15 mouse cellular contexts compared by ENCODE assay signal in genomic region chr8:71383860-71384259, GRCm38 (mm10). TPM values are rescaled to one million over a fixed set of nuclear protein-coding genes. Genes with fewer than 3 reads are reported as not detected.
DNase-seq lines count a peak whose midpoint lies in the region; ATAC-seq lines count a peak whose summit lies in the region.
"Had no signal": no experiment of that assay in that cellular context is flagged by ENCODE, and none has a peak within 500 bp of the region (broad histone marks: within the 10 kb centered on the region; RNA-seq: fewer than 3 reads in every experiment).

No protein-coding gene starts in this region.

- H3K9ac ChIP-seq in heart, embryonic 11.5 days (ENCODE audit: low read depth, low read length) = no peak overlapping the region
- H3K9ac ChIP-seq in midbrain, embryonic 11.5 days (ENCODE audit: low read length) = no peak overlapping the region
- H3K9ac ChIP-seq in midbrain, embryonic 14.5 days (replicated peaks; ENCODE audit: low read length) = no peak overlapping the region
- H3K9ac ChIP-seq in liver, embryonic 12.5 days = no peak overlapping the region
- H3K9ac ChIP-seq in stomach, embryonic 16.5 days (ENCODE audit: low read length) = peak overlapping the region; percentile 81
- H3K9ac ChIP-seq: forebrain, embryonic 15.5 days had no signal

- H3K27me3 ChIP-seq in heart, embryonic 10.5 days (ENCODE audit: insufficient read depth, poor library complexity, severe bottlenecking) = no peaks in the 10 kb centered on the region
- no peaks in the 10 kb centered on the region for H3K27me3 ChIP-seq in heart, embryonic 11.5 days (ENCODE audit: control insufficient read depth, insufficient read depth, low read length)
- no peaks in the 10 kb centered on the region for H3K27me3 ChIP-seq in midbrain, embryonic 11.5 days (ENCODE audit: control insufficient read depth, insufficient read depth, low read length)
- no peaks in the 10 kb centered on the region for H3K27me3 ChIP-seq in midbrain, embryonic 14.5 days (ENCODE audit: control insufficient read depth, insufficient read depth, low read length)
- H3K27me3 ChIP-seq in liver, embryonic 12.5 days (replicated peaks) = peaks cover 44% of the 10 kb centered on the region
- H3K27me3 ChIP-seq in stomach, embryonic 16.5 days (ENCODE audit: control insufficient read depth, insufficient read depth, low read length) = no peaks in the 10 kb centered on the region
- H3K27me3 ChIP-seq: embryonic facial prominence, embryonic 12.5 days; Patski had no signal

- 64% methylated on average over 3 of the region's 3 CpGs for WGBS in heart, embryonic 10.5 days
- WGBS in heart, embryonic 11.5 days (ENCODE audit: insufficient replicate concordance) = 55% methylated on average over 3 of the region's 3 CpGs
- 35% methylated on average over 3 of the region's 3 CpGs for WGBS in midbrain, embryonic 11.5 days
- WGBS in midbrain, embryonic 14.5 days = 42% methylated on average over 3 of the region's 3 CpGs
- WGBS in liver, embryonic 12.5 days (ENCODE audit: insufficient replicate concordance) = 37% methylated on average over 2 of the region's 3 CpGs
- WGBS in stomach, embryonic 16.5 days = 33% methylated on average over 3 of the region's 3 CpGs

- DNase-seq in heart, embryonic 10.5 days (ENCODE audit: low spot score) = no peak
- peak; percentile 82 for DNase-seq in midbrain, embryonic 11.5 days (ENCODE audit: low spot score, missing footprints)
- no peak for DNase-seq in midbrain, embryonic 14.5 days
- DNase-seq in adrenal gland, postnatal 14 days = no peak
- DNase-seq in urinary bladder, adult 2 months (ENCODE audit: low spot score) = no peak
- DNase-seq: cerebellum, adult 11 months; right cerebral cortex, postnatal 4 days; thymus, adult 18-20 months had no signal

- H3K36me3 ChIP-seq in heart, embryonic 10.5 days = peaks cover 6% of the 10 kb centered on the region
- no peaks in the 10 kb centered on the region for H3K36me3 ChIP-seq in heart, embryonic 11.5 days (ENCODE audit: control insufficient read depth, insufficient read depth, low read length)
- H3K36me3 ChIP-seq in midbrain, embryonic 11.5 days (ENCODE audit: control insufficient read depth, insufficient read depth, low read length) = no peaks in the 10 kb centered on the region
- H3K36me3 ChIP-seq in midbrain, embryonic 14.5 days (ENCODE audit: control insufficient read depth, insufficient read depth, low read length) = no peaks in the 10 kb centered on the region
- no peaks in the 10 kb centered on the region for H3K36me3 ChIP-seq in liver, embryonic 12.5 days
- no peaks in the 10 kb centered on the region for H3K36me3 ChIP-seq in stomach, embryonic 16.5 days (ENCODE audit: control insufficient read depth, insufficient read depth, low read length)
- H3K36me3 ChIP-seq: embryonic facial prominence, embryonic 12.5 days; forebrain, embryonic 15.5 days had no signal

- H3K9me3 ChIP-seq in heart, embryonic 10.5 days = no peaks in the 10 kb centered on the region
- no peaks in the 10 kb centered on the region for H3K9me3 ChIP-seq in heart, embryonic 11.5 days (replicated peaks; ENCODE audit: control insufficient read depth, low read length)
- no peaks in the 10 kb centered on the region for H3K9me3 ChIP-seq in midbrain, embryonic 11.5 days (ENCODE audit: control insufficient read depth, low read length)
- H3K9me3 ChIP-seq in midbrain, embryonic 14.5 days (ENCODE audit: control insufficient read depth, low read length) = no peaks in the 10 kb centered on the region
- H3K9me3 ChIP-seq in liver, embryonic 12.5 days (replicated peaks) = no peaks in the 10 kb centered on the region
- H3K9me3 ChIP-seq in stomach, embryonic 16.5 days (replicated peaks; ENCODE audit: control insufficient read depth, low read length) = no peaks in the 10 kb centered on the region
- H3K9me3 ChIP-seq: embryonic facial prominence, embryonic 12.5 days; forebrain, embryonic 15.5 days had no signal

- no peak for ATAC-seq in heart, embryonic 11.5 days (replicated peaks; ENCODE audit: insufficient number of reproducible peaks, low FRiP score, low TSS enrichment)
- no peak for ATAC-seq in midbrain, embryonic 11.5 days (ENCODE audit: low FRiP score)
- no peak for ATAC-seq in midbrain, embryonic 14.5 days (ENCODE audit: low FRiP score, low TSS enrichment)
- ATAC-seq in liver, embryonic 12.5 days = no peak
- ATAC-seq in stomach, embryonic 16.5 days (ENCODE audit: insufficient read depth, low FRiP score) = no peak
- ATAC-seq: forebrain, embryonic 15.5 days; Patski had no signal

- H3K27ac ChIP-seq in heart, embryonic 10.5 days = peak overlapping the region; percentile 98; the same call in 1 of the 2 replicates
- no peak overlapping the region for H3K27ac ChIP-seq in heart, embryonic 11.5 days (ENCODE audit: low read depth, low read length)
- peak overlapping the region; percentile 91 for H3K27ac ChIP-seq in midbrain, embryonic 11.5 days (ENCODE audit: low read depth, low read length)
- no peak overlapping the region for H3K27ac ChIP-seq in midbrain, embryonic 14.5 days (replicated peaks; ENCODE audit: low read depth, low read length)
- peak overlapping the region; percentile 69 for H3K27ac ChIP-seq in liver, embryonic 12.5 days
- peak overlapping the region; percentile 98 for H3K27ac ChIP-seq in stomach, embryonic 16.5 days (ENCODE audit: low read length)
- H3K27ac ChIP-seq: forebrain, embryonic 15.5 days had no signal

- peaks cover 37% of the 10 kb centered on the region for H3K4me1 ChIP-seq in heart, embryonic 10.5 days
- H3K4me1 ChIP-seq in heart, embryonic 11.5 days (ENCODE audit: control insufficient read depth, insufficient read depth, low read length) = peaks cover 17% of the 10 kb centered on the region
- H3K4me1 ChIP-seq in midbrain, embryonic 11.5 days (ENCODE audit: control insufficient read depth, insufficient read depth, low read length) = peaks cover 28% of the 10 kb centered on the region
- H3K4me1 ChIP-seq in midbrain, embryonic 14.5 days (ENCODE audit: control insufficient read depth, insufficient read depth, low read length) = peaks cover 40% of the 10 kb centered on the region
- peaks cover 44% of the 10 kb centered on the region for H3K4me1 ChIP-seq in liver, embryonic 12.5 days
- peaks cover 28% of the 10 kb centered on the region for H3K4me1 ChIP-seq in stomach, embryonic 16.5 days (ENCODE audit: control insufficient read depth, insufficient read depth, low read length)

- H3K4me3 ChIP-seq in heart, embryonic 10.5 days = no peak overlapping the region
- H3K4me3 ChIP-seq in heart, embryonic 11.5 days (ENCODE audit: low read depth, low read length) = no peak overlapping the region
- H3K4me3 ChIP-seq in midbrain, embryonic 11.5 days (ENCODE audit: low read depth, low read length) = no peak overlapping the region
- H3K4me3 ChIP-seq in midbrain, embryonic 14.5 days (replicated peaks; ENCODE audit: low read depth, low read length) = no peak overlapping the region
- no peak overlapping the region for H3K4me3 ChIP-seq in liver, embryonic 12.5 days
- H3K4me3 ChIP-seq in stomach, embryonic 16.5 days (replicated peaks; ENCODE audit: low read length) = no peak overlapping the region
- H3K4me3 ChIP-seq: embryonic facial prominence, embryonic 12.5 days; forebrain, embryonic 15.5 days had no signal

- no peak overlapping the region for H3K4me2 ChIP-seq in heart, embryonic 11.5 days
- H3K4me2 ChIP-seq in midbrain, embryonic 11.5 days = no peak overlapping the region
- H3K4me2 ChIP-seq in midbrain, embryonic 14.5 days (ENCODE audit: low read length) = no peak overlapping the region
- peak overlapping the region; percentile 95 for H3K4me2 ChIP-seq in liver, embryonic 12.5 days
- H3K4me2 ChIP-seq in stomach, embryonic 16.5 days (ENCODE audit: low read depth, low read length) = 0 out of 2 replicates have a peak overlapping the region, but pooled peaks have one; percentile 98
- H3K4me2 ChIP-seq: embryonic facial prominence, embryonic 12.5 days; forebrain, embryonic 15.5 days had no signal

RNA-seq across cellular contexts. Expression of gene Nr2f6, which starts 2.1 kb away (rescaled TPM):
- 48.4 and 79.0 TPM in 2 replicates for polyA plus RNA-seq in heart, embryonic 10.5 days (2016; fragmentation: Nextera tagmentation; extraction: Ambion mirVana)
- polyA plus RNA-seq in heart, embryonic 11.5 days (2014; fragmentation: Nextera tagmentation; extraction: Ambion mirVana) = 45.7 and 47.2 TPM in 2 replicates
- polyA plus RNA-seq in midbrain, embryonic 11.5 days (2014; fragmentation: Nextera tagmentation; extraction: Ambion mirVana) = 62.6 and 73.0 TPM in 2 replicates
- 24.9 and 29.4 TPM in 2 replicates for polyA plus RNA-seq in midbrain, embryonic 14.5 days (2014; fragmentation: Nextera tagmentation; extraction: Ambion mirVana)
- 35.3 and 38.8 TPM in 2 replicates for polyA plus RNA-seq in liver, embryonic 12.5 days (2016; fragmentation: Nextera tagmentation; extraction: Ambion mirVana)
- 17.3 and 24.1 TPM in 2 replicates for polyA plus RNA-seq in stomach, embryonic 16.5 days (2015; fragmentation: Nextera tagmentation; extraction: Ambion mirVana)
- total RNA-seq in adrenal gland, postnatal 14 days (2021) = 61.1 and 65.7 TPM in 2 replicates
- polyA plus RNA-seq in urinary bladder, adult 2 months (2012; rRNA removed) = 65.7 and 75.0 TPM in 2 replicates

RNA-seq across cellular contexts. Expression of gene Ushbp1, which starts 11.7 kb away (rescaled TPM):
- 6.1 and 7.9 TPM in 2 replicates for polyA plus RNA-seq in heart, embryonic 10.5 days (2016; fragmentation: Nextera tagmentation; extraction: Ambion mirVana)
- 3.0 and 4.3 TPM in 2 replicates for polyA plus RNA-seq in heart, embryonic 11.5 days (2014; fragmentation: Nextera tagmentation; extraction: Ambion mirVana)
- 2.4 and 3.3 TPM in 2 replicates for polyA plus RNA-seq in midbrain, embryonic 11.5 days (2014; fragmentation: Nextera tagmentation; extraction: Ambion mirVana)
- polyA plus RNA-seq in midbrain, embryonic 14.5 days (2014; fragmentation: Nextera tagmentation; extraction: Ambion mirVana) = 3.5 and 5.7 TPM in 2 replicates
- 3.6 and 4.0 TPM in 2 replicates for polyA plus RNA-seq in liver, embryonic 12.5 days (2016; fragmentation: Nextera tagmentation; extraction: Ambion mirVana)
- 12.7 and 12.8 TPM in 2 replicates for polyA plus RNA-seq in stomach, embryonic 16.5 days (2015; fragmentation: Nextera tagmentation; extraction: Ambion mirVana)
- total RNA-seq in adrenal gland, postnatal 14 days (2021) = 30.9 and 37.6 TPM in 2 replicates
- 22.0 and 23.9 TPM in 2 replicates for polyA plus RNA-seq in urinary bladder, adult 2 months (2012; rRNA removed)
- total RNA-seq: hematopoietic stem cell, adult 5-6 weeks had no signal

RNA-seq across cellular contexts. Expression of gene Ocel1, which starts 12.8 kb away (rescaled TPM):
- 3.9 and 4.2 TPM in 2 replicates for polyA plus RNA-seq in heart, embryonic 10.5 days (2016; fragmentation: Nextera tagmentation; extraction: Ambion mirVana)
- 2.7 and 2.9 TPM in 2 replicates for polyA plus RNA-seq in heart, embryonic 11.5 days (2014; fragmentation: Nextera tagmentation; extraction: Ambion mirVana)
- polyA plus RNA-seq in midbrain, embryonic 11.5 days (2014; fragmentation: Nextera tagmentation; extraction: Ambion mirVana) = 2.9 and 3.3 TPM in 2 replicates
- 4.2 and 4.3 TPM in 2 replicates for polyA plus RNA-seq in midbrain, embryonic 14.5 days (2014; fragmentation: Nextera tagmentation; extraction: Ambion mirVana)
- 6.8 and 6.9 TPM in 2 replicates for polyA plus RNA-seq in liver, embryonic 12.5 days (2016; fragmentation: Nextera tagmentation; extraction: Ambion mirVana)
- 5.6 and 6.5 TPM in 2 replicates for polyA plus RNA-seq in stomach, embryonic 16.5 days (2015; fragmentation: Nextera tagmentation; extraction: Ambion mirVana)
- 17.4 and 17.9 TPM in 2 replicates for total RNA-seq in adrenal gland, postnatal 14 days (2021)
- polyA plus RNA-seq in urinary bladder, adult 2 months (2012; rRNA removed) = 10.3 and 12.0 TPM in 2 replicates

RNA-seq across cellular contexts. Expression of gene Babam1, which starts 12.8 kb away (rescaled TPM):
- polyA plus RNA-seq in heart, embryonic 10.5 days (2016; fragmentation: Nextera tagmentation; extraction: Ambion mirVana) = 101 and 111 TPM in 2 replicates
- polyA plus RNA-seq in heart, embryonic 11.5 days (2014; fragmentation: Nextera tagmentation; extraction: Ambion mirVana) = 89.6 and 92.1 TPM in 2 replicates
- polyA plus RNA-seq in midbrain, embryonic 11.5 days (2014; fragmentation: Nextera tagmentation; extraction: Ambion mirVana) = 99.0 and 99.2 TPM in 2 replicates
- 78.3 and 88.4 TPM in 2 replicates for polyA plus RNA-seq in midbrain, embryonic 14.5 days (2014; fragmentation: Nextera tagmentation; extraction: Ambion mirVana)
- polyA plus RNA-seq in liver, embryonic 12.5 days (2016; fragmentation: Nextera tagmentation; extraction: Ambion mirVana) = 79.0 and 82.6 TPM in 2 replicates
- polyA plus RNA-seq in stomach, embryonic 16.5 days (2015; fragmentation: Nextera tagmentation; extraction: Ambion mirVana) = 72.2 and 77.4 TPM in 2 replicates
- 85.5 and 88.4 TPM in 2 replicates for total RNA-seq in adrenal gland, postnatal 14 days (2021)
- polyA plus RNA-seq in urinary bladder, adult 2 months (2012; rRNA removed) = 87.3 and 92.4 TPM in 2 replicates

RNA-seq across cellular contexts. Expression of gene Use1, which starts 17.2 kb away (rescaled TPM):
- 68.7 and 79.5 TPM in 2 replicates for polyA plus RNA-seq in heart, embryonic 10.5 days (2016; fragmentation: Nextera tagmentation; extraction: Ambion mirVana)
- polyA plus RNA-seq in heart, embryonic 11.5 days (2014; fragmentation: Nextera tagmentation; extraction: Ambion mirVana) = 73.3 and 80.7 TPM in 2 replicates
- 70.9 and 71.7 TPM in 2 replicates for polyA plus RNA-seq in midbrain, embryonic 11.5 days (2014; fragmentation: Nextera tagmentation; extraction: Ambion mirVana)
- 121 TPM in 2 replicates for polyA plus RNA-seq in midbrain, embryonic 14.5 days (2014; fragmentation: Nextera tagmentation; extraction: Ambion mirVana)
- 60.2 and 61.1 TPM in 2 replicates for polyA plus RNA-seq in liver, embryonic 12.5 days (2016; fragmentation: Nextera tagmentation; extraction: Ambion mirVana)
- polyA plus RNA-seq in stomach, embryonic 16.5 days (2015; fragmentation: Nextera tagmentation; extraction: Ambion mirVana) = 90.2 and 91.5 TPM in 2 replicates
- total RNA-seq in adrenal gland, postnatal 14 days (2021) = 165 and 179 TPM in 2 replicates
- 218 and 244 TPM in 2 replicates for polyA plus RNA-seq in urinary bladder, adult 2 months (2012; rRNA removed)

Comparison
In these comparisons a context has a peak if more than half of its experiments do, and no peak if none do; other contexts are left out.
1. H3K27ac ChIP-seq: peak in heart, embryonic 10.5 days (single experiment), midbrain, embryonic 11.5 days (single experiment), liver, embryonic 12.5 days (single experiment) and stomach, embryonic 16.5 days (single experiment); none in heart, embryonic 11.5 days (single experiment) and midbrain, embryonic 14.5 days (single experiment).
2. H3K4me2 ChIP-seq: peak in liver, embryonic 12.5 days (single experiment) and stomach, embryonic 16.5 days (single experiment); none in heart, embryonic 11.5 days (single experiment), midbrain, embryonic 11.5 days (single experiment) and midbrain, embryonic 14.5 days (single experiment).